Mouse (Mus musculus): ENCODE data around the gene Aig1. TPM values are rescaled to one million over a fixed set of nuclear protein-coding genes. Genes with fewer than 3 reads are reported as not detected.

Gene Aig1
- polyA plus RNA-seq, 1 experiment from 2014 or later, result 28.8 TPM

DNA sequence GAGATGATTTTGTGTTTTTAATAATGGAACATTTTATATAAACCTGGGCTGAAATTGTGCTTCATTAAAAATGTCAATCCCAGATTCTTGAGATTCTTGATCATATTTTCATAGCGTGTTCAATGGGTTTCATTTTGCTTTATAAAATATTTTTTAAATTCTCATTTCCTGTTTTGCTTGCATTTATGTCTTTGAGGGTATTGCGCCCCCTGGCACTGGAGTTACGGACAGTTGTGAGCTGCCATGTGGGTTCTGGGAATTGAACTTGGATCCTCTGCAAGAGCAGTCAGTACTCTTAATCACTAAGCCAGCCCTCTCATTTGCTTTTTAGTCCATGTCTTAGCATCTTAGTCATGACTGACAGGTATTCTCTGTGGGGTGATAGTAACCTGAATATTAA, 1.8 kb upstream of the Aig1 start:
- DNase-seq (ENCODE audit: low spot score), result no peak
- Histone ChIP-seq H3K27me3 (ENCODE audit: insufficient read depth, poor library complexity, severe bottlenecking) (no peaks in the 10 kb centered on the region), H3K27ac (no peak overlapping the region), H3K4me1 (peaks cover 16% of the 10 kb centered on the region), H3K36me3 (no peaks in the 10 kb centered on the region), H3K4me3 (no peak overlapping the region), H3K9me3 (no peaks in the 10 kb centered on the region)
- WGBS, result 77% methylated on average over 3 of the region's 3 CpGs

DNA sequence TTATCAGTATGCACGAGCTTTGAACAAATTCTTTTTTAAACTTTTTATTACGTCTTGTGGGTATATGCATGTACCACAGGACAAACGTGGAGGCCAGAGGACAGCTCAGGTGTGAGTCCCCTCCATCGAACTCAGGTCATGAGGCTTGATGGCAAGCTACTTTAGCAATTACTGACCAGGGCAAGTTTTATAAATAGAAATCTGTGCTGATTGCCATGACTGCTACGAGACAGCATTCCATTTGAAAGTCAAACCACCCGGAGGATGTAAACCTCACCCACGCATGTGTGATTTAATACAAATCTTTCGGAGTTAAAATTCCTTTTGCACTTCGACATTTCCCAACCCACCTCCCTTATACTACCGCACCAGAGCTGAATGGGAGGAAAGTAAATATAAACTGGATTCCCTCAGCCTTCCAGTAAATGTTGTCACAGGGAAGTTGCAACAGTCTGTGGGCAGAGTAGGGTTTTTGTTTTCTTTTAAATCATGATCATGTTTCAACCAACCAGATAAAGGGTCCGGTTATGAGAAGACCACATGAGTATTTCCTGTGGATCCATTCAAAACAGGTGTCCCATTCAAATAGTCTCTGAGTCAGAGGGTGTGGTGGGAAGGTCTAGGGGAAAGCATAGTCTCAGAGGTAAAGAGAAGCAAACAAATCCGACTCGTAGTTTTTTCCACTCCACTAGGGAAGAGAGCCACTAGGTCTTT, 699 bp upstream of the Aig1 start:
- H3K27me3 ChIP-seq (ENCODE audit: insufficient read depth, poor library complexity, severe bottlenecking), result no peaks in the 10 kb centered on the region
- peak overlapping the region; percentile 95 for H3K27ac ChIP-seq
- peak overlapping the region; percentile 84 for H3K4me3 ChIP-seq
- 47% methylated on average over 13 of the region's 13 CpGs for WGBS
- H3K9me3 ChIP-seq, result no peaks in the 10 kb centered on the region
- no peak for DNase-seq (ENCODE audit: low spot score)
- H3K4me1 ChIP-seq, result peaks cover 13% of the 10 kb centered on the region
- H3K36me3 ChIP-seq, result no peaks in the 10 kb centered on the region

DNA sequence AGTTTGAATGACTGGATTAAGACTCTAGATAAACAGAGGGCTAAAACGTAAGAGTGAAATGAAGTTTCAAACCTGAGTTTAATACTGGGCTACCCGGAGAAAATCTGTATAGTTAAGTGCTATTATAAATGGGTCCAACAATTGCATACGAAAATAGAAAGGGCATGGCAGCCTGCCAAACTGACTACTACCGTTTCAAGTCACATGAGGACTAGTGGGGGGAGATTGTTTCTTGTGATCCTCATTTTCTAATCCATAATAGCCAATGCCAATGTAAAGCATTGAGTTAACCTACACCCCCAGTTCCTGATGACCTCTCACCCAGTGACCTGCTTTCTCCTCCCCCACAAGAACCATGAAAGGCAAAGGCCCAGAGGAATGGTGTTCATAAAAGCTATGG, 2.4 kb downstream of the Aig1 start:
- Histone ChIP-seq H3K27ac (no peak overlapping the region), H3K4me3 (no peak overlapping the region), H3K36me3 (no peaks in the 10 kb centered on the region), H3K27me3 (ENCODE audit: insufficient read depth, poor library complexity, severe bottlenecking) (no peaks in the 10 kb centered on the region), H3K9me3 (no peaks in the 10 kb centered on the region), H3K4me1 (peaks cover 16% of the 10 kb centered on the region)
- DNase-seq (ENCODE audit: low spot score), result no peak
- 75% methylated on average over 4 of the region's 4 CpGs for WGBS

DNA sequence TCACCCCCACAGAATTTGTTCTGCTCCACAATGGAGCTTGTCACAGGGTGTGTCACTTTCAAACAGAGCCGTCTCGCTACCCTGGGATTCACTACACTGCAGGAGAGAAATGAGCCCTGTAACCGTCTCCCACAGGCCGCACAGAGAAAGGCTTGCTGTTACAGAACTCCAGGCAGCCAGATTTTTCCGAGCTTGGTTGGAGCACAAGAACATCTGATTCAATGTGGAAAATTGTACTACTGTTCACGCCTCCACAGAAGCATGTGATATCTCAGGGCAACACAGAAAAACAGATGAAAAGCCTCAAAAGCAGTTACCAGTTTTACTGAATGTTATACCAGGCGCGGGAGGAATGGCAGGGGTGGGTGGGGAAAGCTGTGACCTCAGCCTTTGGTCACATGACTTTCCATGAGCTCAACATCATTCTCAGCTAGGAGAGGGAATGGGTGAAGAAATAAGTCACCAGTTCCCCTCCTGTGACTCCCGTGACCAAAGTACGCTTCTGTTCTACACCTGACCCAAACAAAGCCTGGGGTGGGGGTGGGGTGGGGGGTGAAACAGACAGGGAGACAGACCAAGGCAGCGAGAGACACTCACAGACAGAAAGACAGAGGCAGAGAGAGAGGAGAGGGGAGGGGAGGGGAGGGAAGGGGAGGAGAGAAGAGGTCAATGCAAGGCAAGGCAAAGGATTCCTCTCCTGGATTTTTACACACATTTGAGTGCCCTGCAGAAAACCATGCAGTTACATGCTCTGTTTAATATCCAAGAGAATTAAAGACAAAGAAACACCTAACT, 7.5 kb downstream of the Aig1 start:
- Histone ChIP-seq H3K4me3 (peak overlapping the region; percentile 42), H3K27ac (peak overlapping the region; percentile 69), H3K36me3 (no peaks in the 10 kb centered on the region), H3K4me1 (peaks cover 14% of the 10 kb centered on the region), H3K9me3 (no peaks in the 10 kb centered on the region), H3K27me3 (ENCODE audit: insufficient read depth, poor library complexity, severe bottlenecking) (no peaks in the 10 kb centered on the region)
- DNase-seq (ENCODE audit: low spot score), result peak; percentile 77
- 23% methylated on average over 11 of the region's 11 CpGs for WGBS

- Histone ChIP-seq H3K27ac (no peak overlapping the region), H3K36me3 (no peaks in the 10 kb centered on the region), H3K4me1 (peaks cover 10% of the 10 kb centered on the region), H3K4me3 (no peak overlapping the region), H3K27me3 (ENCODE audit: insufficient read depth, poor library complexity, severe bottlenecking) (no peaks in the 10 kb centered on the region), H3K9me3 (no peaks in the 10 kb centered on the region)
- WGBS, result 85% methylated on average over 7 of the region's 7 CpGs
- no peak for DNase-seq (ENCODE audit: low spot score)
Measured at GRCm38 (mm10) chr10:13856438-13856837, 12.3 kb downstream of the Aig1 start.

GRCm38 (mm10) chr10:13855969-13856368, 12.8 kb downstream of the Aig1 start:
- H3K36me3 ChIP-seq, result no peaks in the 10 kb centered on the region
- no peak overlapping the region for H3K27ac ChIP-seq
- no peaks in the 10 kb centered on the region for H3K27me3 ChIP-seq (ENCODE audit: insufficient read depth, poor library complexity, severe bottlenecking)
- H3K4me1 ChIP-seq, result peaks cover 6% of the 10 kb centered on the region
- no peaks in the 10 kb centered on the region for H3K9me3 ChIP-seq
- no peak for DNase-seq (ENCODE audit: low spot score)
- WGBS, result 81% methylated on average over 7 of the region's 7 CpGs
- H3K4me3 ChIP-seq, result no peak overlapping the region

DNA sequence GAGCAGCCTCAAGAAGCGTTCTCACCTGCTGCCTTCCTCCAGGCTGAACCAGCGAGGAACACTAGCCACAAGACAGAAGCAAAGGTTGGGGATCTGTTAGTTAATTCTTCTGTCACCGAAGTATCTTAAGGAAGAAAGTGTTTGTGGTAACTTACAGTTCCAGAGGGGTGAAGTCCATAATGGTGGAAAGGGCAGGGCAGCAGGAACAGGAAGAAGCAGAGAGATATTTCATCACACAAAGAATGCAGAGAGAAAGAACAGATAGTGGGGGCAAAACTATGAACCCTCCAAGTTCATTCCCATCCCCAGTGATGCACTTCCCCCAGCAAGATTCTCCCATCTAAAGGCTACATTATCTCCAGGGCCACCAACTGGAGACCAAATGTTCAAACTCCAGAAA, 13.7 kb downstream of the Aig1 start:
- peaks cover 4% of the 10 kb centered on the region; the same call in 1 of the 2 replicates for H3K4me1 ChIP-seq
- H3K36me3 ChIP-seq, result no peaks in the 10 kb centered on the region
- H3K27me3 ChIP-seq (ENCODE audit: insufficient read depth, poor library complexity, severe bottlenecking), result no peaks in the 10 kb centered on the region
- H3K4me3 ChIP-seq, result no peak overlapping the region
- H3K9me3 ChIP-seq, result no peaks in the 10 kb centered on the region
- H3K27ac ChIP-seq, result no peak overlapping the region
- DNase-seq (ENCODE audit: low spot score), result no peak
- 89% methylated on average over 3 of the region's 3 CpGs for WGBS

- Histone ChIP-seq H3K4me3 (no peak overlapping the region), H3K36me3 (no peaks in the 10 kb centered on the region), H3K27ac (no peak overlapping the region), H3K4me1 (peaks cover 10% of the 10 kb centered on the region; the same call in 1 of the 2 replicates), H3K27me3 (ENCODE audit: insufficient read depth, poor library complexity, severe bottlenecking) (no peaks in the 10 kb centered on the region), H3K9me3 (no peaks in the 10 kb centered on the region)
- DNase-seq (ENCODE audit: low spot score), result no peak
- 59% methylated on average over 3 of the region's 3 CpGs for WGBS
Measured at GRCm38 (mm10) chr10:13850071-13850470, 18.7 kb downstream of the Aig1 start.

- Histone ChIP-seq H3K9me3 (no peaks in the 10 kb centered on the region), H3K4me3 (no peak overlapping the region), H3K36me3 (no peaks in the 10 kb centered on the region), H3K27ac (no peak overlapping the region), H3K4me1 (peaks cover 14% of the 10 kb centered on the region; the same call in 1 of the 2 replicates), H3K27me3 (ENCODE audit: insufficient read depth, poor library complexity, severe bottlenecking) (no peaks in the 10 kb centered on the region)
- WGBS, result 62% methylated on average over 2 of the region's 2 CpGs
- DNase-seq (ENCODE audit: low spot score), result no peak
Measured at GRCm38 (mm10) chr10:13849205-13849604, 19.6 kb downstream of the Aig1 start.

DNA sequence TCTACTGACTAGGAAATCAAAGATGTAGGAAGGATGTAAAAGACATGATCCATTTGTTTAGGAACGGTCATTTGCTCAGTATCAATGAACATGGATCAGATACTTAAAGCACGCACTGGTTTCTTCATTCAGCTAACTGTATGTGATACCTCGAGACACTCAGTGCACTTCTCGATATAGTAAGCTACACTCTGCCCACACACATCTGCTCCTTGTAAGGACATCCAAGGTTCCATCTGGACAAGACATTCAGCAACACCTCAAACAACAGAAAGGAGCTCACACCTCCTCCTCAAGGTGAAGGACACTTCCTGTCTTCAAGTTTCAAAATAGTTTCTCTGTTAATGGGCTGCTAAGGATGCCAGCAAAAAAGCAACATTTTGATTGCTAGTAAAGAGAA, 23.9 kb downstream of the Aig1 start:
- DNase-seq (ENCODE audit: low spot score), result no peak
- H3K4me3 ChIP-seq, result no peak overlapping the region
- no peaks in the 10 kb centered on the region for H3K36me3 ChIP-seq
- H3K27ac ChIP-seq, result no peak overlapping the region
- H3K9me3 ChIP-seq, result no peaks in the 10 kb centered on the region
- 77% methylated on average over 4 of the region's 4 CpGs for WGBS
- no peaks in the 10 kb centered on the region for H3K27me3 ChIP-seq (ENCODE audit: insufficient read depth, poor library complexity, severe bottlenecking)
- H3K4me1 ChIP-seq, result peaks cover 31% of the 10 kb centered on the region; the same call in 1 of the 2 replicates

GRCm38 (mm10) chr10:13843746-13844145, 25.0 kb downstream of the Aig1 start:
- peaks cover 26% of the 10 kb centered on the region; the same call in 1 of the 2 replicates for H3K4me1 ChIP-seq
- no peak overlapping the region for H3K4me3 ChIP-seq
- WGBS, result 74% methylated on average over 3 of the region's 3 CpGs
- no peaks in the 10 kb centered on the region for H3K27me3 ChIP-seq (ENCODE audit: insufficient read depth, poor library complexity, severe bottlenecking)
- no peaks in the 10 kb centered on the region for H3K9me3 ChIP-seq
- no peak for DNase-seq (ENCODE audit: low spot score)
- no peaks in the 10 kb centered on the region for H3K36me3 ChIP-seq
- no peak overlapping the region for H3K27ac ChIP-seq

DNA sequence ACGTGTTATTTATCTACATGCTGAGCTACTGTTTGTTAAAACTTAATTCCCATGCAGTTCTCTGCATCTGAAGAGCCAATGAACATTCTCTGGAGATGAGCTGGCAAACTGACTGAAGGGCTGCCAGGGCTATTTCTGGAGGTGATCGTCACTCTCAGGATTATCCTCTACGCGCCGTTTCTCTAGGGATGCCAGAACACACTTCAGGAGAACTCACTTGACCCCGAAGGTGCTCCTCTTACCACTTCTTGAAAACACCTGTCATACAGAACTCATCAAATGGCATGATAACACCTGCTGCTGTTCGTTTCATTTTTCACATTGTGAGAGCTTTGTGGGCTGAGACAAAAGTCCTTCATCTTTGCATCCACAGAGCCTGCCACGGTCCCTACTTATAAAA, 25.9 kb downstream of the Aig1 start:
- Histone ChIP-seq H3K27me3 (ENCODE audit: insufficient read depth, poor library complexity, severe bottlenecking) (no peaks in the 10 kb centered on the region), H3K9me3 (no peaks in the 10 kb centered on the region), H3K36me3 (no peaks in the 10 kb centered on the region), H3K27ac (no peak overlapping the region), H3K4me1 (peaks cover 23% of the 10 kb centered on the region; the same call in 1 of the 2 replicates), H3K4me3 (no peak overlapping the region)
- DNase-seq (ENCODE audit: low spot score), result peak; percentile 80
- WGBS, result 42% methylated on average over 8 of the region's 8 CpGs

GRCm38 (mm10) chr10:13838511-13839126, 30.2 kb downstream of the Aig1 start:
- Histone ChIP-seq H3K27me3 (ENCODE audit: insufficient read depth, poor library complexity, severe bottlenecking) (no peaks in the 10 kb centered on the region), H3K27ac (no peak overlapping the region), H3K36me3 (no peaks in the 10 kb centered on the region), H3K4me3 (no peak overlapping the region), H3K9me3 (no peaks in the 10 kb centered on the region), H3K4me1 (peaks cover 13% of the 10 kb centered on the region; the same call in 1 of the 2 replicates)
- DNase-seq (ENCODE audit: low spot score), result no peak
- WGBS, result 85% methylated on average over 6 of the region's 6 CpGs
